Mouse (Mus musculus) brain, embryonic 14.5 days (tissue): ENCODE measurements around the gene Cpeb3.

Source experiments
- CTCF ChIP-seq: fragments of 200-500 bp; IDR thresholded peaks from 2 replicates; pipeline ENCODE4 v1.5.1; 2012; ENCODE audit warnings: inconsistent platforms, mild to moderate bottlenecking, moderate library complexity, borderline replicate concordance; ENCODE audit not compliant: insufficient read depth, insufficient read length; ENCODE audit errors: extremely low read depth
- POLR2A ChIP-seq: fragments of 200-500 bp; IDR thresholded peaks from 2 replicates; pipeline ENCODE4 v1.6.1; 2012; ENCODE audit warnings: mild to moderate bottlenecking, inconsistent platforms, borderline replicate concordance; ENCODE audit not compliant: poor library complexity, insufficient read depth, insufficient read length, severe bottlenecking; ENCODE audit errors: extremely low read depth

DNA sequence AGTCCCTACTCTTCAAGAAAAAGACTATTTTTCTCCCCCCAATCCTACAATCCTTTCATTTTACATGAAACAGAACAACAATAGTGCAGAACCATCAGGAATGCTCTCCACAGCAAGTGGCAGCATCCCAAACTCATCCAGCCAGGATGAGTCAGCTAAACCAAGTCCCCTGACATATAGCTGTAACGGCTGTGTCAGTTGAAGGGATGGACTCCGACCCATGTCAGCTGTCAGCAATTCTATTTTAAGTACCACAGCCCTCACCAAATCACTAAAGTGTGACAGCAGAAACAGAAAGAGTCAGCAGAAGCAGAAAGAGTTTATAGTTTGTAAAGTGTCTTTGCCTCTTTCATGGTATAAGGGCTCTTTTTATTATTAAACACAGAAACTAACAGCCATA is 148.8 kb downstream of the Cpeb3 start:
- TF ChIP-seq POLR2A (no peak), CTCF (no peak)
